Comparison of ENCODE assay signal across 9 mouse cellular contexts in genomic region chr13:23518295-23518603, GRCm38 (mm10). TPM values are rescaled to one million over a fixed set of nuclear protein-coding genes. Genes with fewer than 3 reads are reported as not detected.
A peak's percentile ranks its signal among the peaks of the same experiment; 100 is the strongest.
DNase-seq lines count a peak whose midpoint lies in the region; ATAC-seq and TF ChIP-seq lines count a peak whose summit lies in the region.
"Had no signal": no experiment of that assay in that cellular context is flagged by ENCODE, and none has a peak within 500 bp of the region (broad histone marks: within the 10 kb centered on the region; RNA-seq: fewer than 3 reads in every experiment).

No protein-coding gene starts in this region.

- under 1% methylated on average over 6 of the region's 6 CpGs for WGBS in embryonic facial prominence, embryonic 13.5 days
- WGBS in midbrain, embryonic 16.5 days, result under 1% methylated on average over 6 of the region's 6 CpGs
- under 1% methylated on average over 6 of the region's 6 CpGs for WGBS in thymus, adult 2 months

- no peak for TF ChIP-seq CTCF in layer of hippocampus, adult 2 months (conservative IDR thresholded peaks at IDR 0.05)
- no peak for TF ChIP-seq CTCF in thymus, adult 2 months (IDR thresholded peaks at IDR 0.05; ENCODE audit: borderline replicate concordance, control insufficient read depth, extremely low read depth, insufficient read depth, low read length, poor library complexity)

- H3K9ac ChIP-seq in embryonic facial prominence, embryonic 13.5 days, result peak overlapping the region; percentile 33; the same call in 1 of the 2 replicates
- no peak overlapping the region for H3K9ac ChIP-seq in midbrain, embryonic 16.5 days (ENCODE audit: low read depth, low read length)

- no peaks in the 10 kb centered on the region for H3K9me3 ChIP-seq in embryonic facial prominence, embryonic 13.5 days
- H3K9me3 ChIP-seq in midbrain, embryonic 16.5 days (replicated peaks; ENCODE audit: control insufficient read depth, low read length, poor library complexity, severe bottlenecking), result no peaks in the 10 kb centered on the region

- TF ChIP-seq POLR2A in thymus, adult 2 months (IDR thresholded peaks at IDR 0.05; ENCODE audit: control insufficient read depth, extremely low read depth, insufficient read depth, low read length, poor library complexity), result no peak

- H3K4me2 ChIP-seq in embryonic facial prominence, embryonic 13.5 days, result peak overlapping the region; percentile 74
- H3K4me2 ChIP-seq in midbrain, embryonic 16.5 days (ENCODE audit: low read length), result peak overlapping the region; percentile 85

- H3K27me3 ChIP-seq in embryonic facial prominence, embryonic 13.5 days, result no peaks in the 10 kb centered on the region
- H3K27me3 ChIP-seq in midbrain, embryonic 16.5 days (ENCODE audit: control insufficient read depth, insufficient read depth, low read depth, low read length), result no peaks in the 10 kb centered on the region
- no peaks in the 10 kb centered on the region for H3K27me3 ChIP-seq in thymus, adult 2 months (ENCODE audit: control insufficient read depth, insufficient read depth, low read length)

- H3K4me3 ChIP-seq in layer of hippocampus, adult 2 months, result peak overlapping the region; percentile 58
- peak overlapping the region; percentile 55 for H3K4me3 ChIP-seq in embryonic facial prominence, embryonic 13.5 days
- H3K4me3 ChIP-seq in midbrain, embryonic 16.5 days (ENCODE audit: low read depth, low read length), result peak overlapping the region; percentile 51
- H3K4me3 ChIP-seq in thymus, adult 2 months (ENCODE audit: control insufficient read depth, insufficient read depth, low read length), result no peak overlapping the region

- H3K36me3 ChIP-seq in embryonic facial prominence, embryonic 13.5 days, result no peaks in the 10 kb centered on the region
- no peaks in the 10 kb centered on the region for H3K36me3 ChIP-seq in midbrain, embryonic 16.5 days (ENCODE audit: control insufficient read depth, insufficient read depth, low read length)
- no peaks in the 10 kb centered on the region for H3K36me3 ChIP-seq in thymus, adult 2 months (ENCODE audit: control insufficient read depth, insufficient read depth, low read length)

- no peak overlapping the region for H3K27ac ChIP-seq in layer of hippocampus, adult 2 months
- H3K27ac ChIP-seq in embryonic facial prominence, embryonic 13.5 days, result no peak overlapping the region
- H3K27ac ChIP-seq in midbrain, embryonic 16.5 days (ENCODE audit: low read length), result no peak overlapping the region
- H3K27ac ChIP-seq in thymus, adult 2 months (ENCODE audit: control insufficient read depth, insufficient read depth, low read length), result no peak overlapping the region

- no peak for DNase-seq in layer of hippocampus, adult 2 months (ENCODE audit: low spot score in 2 of 2)
- no peak for DNase-seq in layer of hippocampus, postnatal 10 days (ENCODE audit: low spot score in 2 of 2)
- DNase-seq in retina, postnatal 1 day, result no peak
- DNase-seq in thymus, adult 2 months, result no peak
- DNase-seq in spleen, adult 12 weeks (ENCODE audit: low spot score), result no peak

- no peak for ATAC-seq in embryonic facial prominence, embryonic 13.5 days (ENCODE audit: insufficient number of reproducible peaks, insufficient read depth, low FRiP score, low TSS enrichment, low read depth)
- ATAC-seq in inflammation-experienced regulatory T-cells, adult 6 months, result peak; percentile 9
- no peak for ATAC-seq in midbrain, embryonic 16.5 days

- peaks cover 4% of the 10 kb centered on the region for H3K4me1 ChIP-seq in embryonic facial prominence, embryonic 13.5 days
- H3K4me1 ChIP-seq in midbrain, embryonic 16.5 days (ENCODE audit: control insufficient read depth, insufficient read depth, low read length), result peaks cover 10% of the 10 kb centered on the region; the same call in 1 of the 2 replicates
- H3K4me1 ChIP-seq in thymus, adult 2 months (replicated peaks; ENCODE audit: control insufficient read depth, insufficient read depth, low read length), result peaks cover 2% of the 10 kb centered on the region

RNA-seq across cellular contexts. Expression of gene Hist1h4h, which starts 12.6 kb away (rescaled TPM):
- total RNA-seq in layer of hippocampus, adult 2 months (2021), result 100 to 1,000 TPM; 333 to 344 TPM
- total RNA-seq in layer of hippocampus, postnatal 10 days (2021), result 100 to 1,000 TPM; 280 to 315 TPM
- 7.3 and 7.9 TPM in 2 replicates for polyA plus RNA-seq in embryonic facial prominence, embryonic 13.5 days (2015; fragmentation: Nextera tagmentation; extraction: Ambion mirVana)
- 1 to 10 TPM; 3.9 to 8.3 (median 7.0) TPM for polyA plus RNA-seq in inflammation-experienced regulatory T-cells, adult 6 months (2017; shearing (Covaris generic))
- 1.5 and 3.0 TPM in 2 replicates for polyA plus RNA-seq in midbrain, embryonic 16.5 days (2015; fragmentation: Nextera tagmentation; extraction: Ambion mirVana)
- polyA plus RNA-seq in thymus, adult 2 months (2012; rRNA removed), result 150 and 182 TPM in 2 replicates

RNA-seq across cellular contexts. Expression of gene Hist1h2af, which starts 15.5 kb away (rescaled TPM):
- 10 to 100 TPM in 1 of 2 experiments, 1 to 10 TPM in 1; 6.9 to 12.2 TPM for total RNA-seq in layer of hippocampus, adult 2 months (2021)
- 10 to 100 TPM; 45.7 to 51.3 TPM for total RNA-seq in layer of hippocampus, postnatal 10 days (2021)
- 6.6 and 13.4 TPM in 2 replicates for polyA plus RNA-seq in embryonic facial prominence, embryonic 13.5 days (2015; fragmentation: Nextera tagmentation; extraction: Ambion mirVana)
- polyA plus RNA-seq in inflammation-experienced regulatory T-cells, adult 6 months (2017; shearing (Covaris generic)), result not detected
- not detected in 2 replicates for polyA plus RNA-seq in midbrain, embryonic 16.5 days (2015; fragmentation: Nextera tagmentation; extraction: Ambion mirVana)
- polyA plus RNA-seq in thymus, adult 2 months (2012; rRNA removed), result 4,070 and 5,945 TPM in 2 replicates

RNA-seq across cellular contexts. Expression of gene Hist1h3g, which starts 17.0 kb away (rescaled TPM):
- total RNA-seq in layer of hippocampus, adult 2 months (2021), result 1 to 10 TPM; 3.6 to 5.5 TPM
- total RNA-seq in layer of hippocampus, postnatal 10 days (2021), result 10 to 100 TPM; 19.1 to 19.9 TPM
- 5.3 and 6.7 TPM in 2 replicates for polyA plus RNA-seq in embryonic facial prominence, embryonic 13.5 days (2015; fragmentation: Nextera tagmentation; extraction: Ambion mirVana)
- polyA plus RNA-seq in inflammation-experienced regulatory T-cells, adult 6 months (2017; shearing (Covaris generic)), result 1 to 10 TPM in 1 of 3 experiments, not detected in 2; 1.5 TPM
- not detected in 2 replicates for polyA plus RNA-seq in midbrain, embryonic 16.5 days (2015; fragmentation: Nextera tagmentation; extraction: Ambion mirVana)
- 496 and 661 TPM in 2 replicates for polyA plus RNA-seq in thymus, adult 2 months (2012; rRNA removed)
- total RNA-seq: neutrophil, adult 5-6 weeks had no signal

RNA-seq across cellular contexts. Expression of gene Hist1h2bh, which starts 24.9 kb away (rescaled TPM):
- 1 to 10 TPM in 1 of 2 experiments, under 1 TPM in 1; 0.39 to 1.2 TPM for total RNA-seq in layer of hippocampus, adult 2 months (2021)
- total RNA-seq in layer of hippocampus, postnatal 10 days (2021), result 1 to 10 TPM; 5.1 TPM
- polyA plus RNA-seq in embryonic facial prominence, embryonic 13.5 days (2015; fragmentation: Nextera tagmentation; extraction: Ambion mirVana), result 0.98 and 1.4 TPM in 2 replicates
- under 1 TPM in 2 of 3 experiments, not detected in 1; 0.38 to 0.89 TPM for polyA plus RNA-seq in inflammation-experienced regulatory T-cells, adult 6 months (2017; shearing (Covaris generic))
- polyA plus RNA-seq in midbrain, embryonic 16.5 days (2015; fragmentation: Nextera tagmentation; extraction: Ambion mirVana), result 0.27 TPM in 1 of 2 replicates, not detected in the other
- polyA plus RNA-seq in thymus, adult 2 months (2012; rRNA removed), result 37.8 and 51.2 TPM in 2 replicates

RNA-seq across cellular contexts. Expression of gene Hist1h3f, which starts 25.6 kb away (rescaled TPM):
- total RNA-seq in layer of hippocampus, adult 2 months (2021), result 10 to 100 TPM; 17.7 to 18.3 TPM
- 10 to 100 TPM; 28.3 to 32.7 TPM for total RNA-seq in layer of hippocampus, postnatal 10 days (2021)
- 1.2 and 1.3 TPM in 2 replicates for polyA plus RNA-seq in embryonic facial prominence, embryonic 13.5 days (2015; fragmentation: Nextera tagmentation; extraction: Ambion mirVana)
- 1 to 10 TPM in 1 of 3 experiments, under 1 TPM in 2; 0.73 to 1.5 (median 0.74) TPM for polyA plus RNA-seq in inflammation-experienced regulatory T-cells, adult 6 months (2017; shearing (Covaris generic))
- not detected in 2 replicates for polyA plus RNA-seq in midbrain, embryonic 16.5 days (2015; fragmentation: Nextera tagmentation; extraction: Ambion mirVana)
- 72.3 and 87.8 TPM in 2 replicates for polyA plus RNA-seq in thymus, adult 2 months (2012; rRNA removed)

Comparison
In these comparisons a context has a peak if more than half of its experiments do, and no peak if none do; other contexts are left out.
1. RNA of gene Hist1h4h, which starts 12.6 kb away (polyA plus RNA-seq): 150 to 182 TPM in thymus, adult 2 months; 7.3 to 7.9 TPM in embryonic facial prominence, embryonic 13.5 days, 3.9 to 8.3 TPM in inflammation-experienced regulatory T-cells, adult 6 months and 1.5 to 3.0 TPM in midbrain, embryonic 16.5 days; every median in the first group is over 10 times any median in the second.
2. RNA of gene Hist1h2af, which starts 15.5 kb away (polyA plus RNA-seq): 4,070 to 5,945 TPM in thymus, adult 2 months; 6.6 to 13.4 TPM in embryonic facial prominence, embryonic 13.5 days, not detected in midbrain, embryonic 16.5 days and not detected in inflammation-experienced regulatory T-cells, adult 6 months; every median in the first group is over 100 times any median in the second.
3. RNA of gene Hist1h3g, which starts 17.0 kb away (polyA plus RNA-seq): 496 to 661 TPM in thymus, adult 2 months; 5.3 to 6.7 TPM in embryonic facial prominence, embryonic 13.5 days, 1.5 TPM in inflammation-experienced regulatory T-cells, adult 6 months and not detected in midbrain, embryonic 16.5 days; every median in the first group is over 10 times any median in the second.